Comparison of ENCODE assay signal across 20 mouse cellular contexts in the genomic region with DNA sequence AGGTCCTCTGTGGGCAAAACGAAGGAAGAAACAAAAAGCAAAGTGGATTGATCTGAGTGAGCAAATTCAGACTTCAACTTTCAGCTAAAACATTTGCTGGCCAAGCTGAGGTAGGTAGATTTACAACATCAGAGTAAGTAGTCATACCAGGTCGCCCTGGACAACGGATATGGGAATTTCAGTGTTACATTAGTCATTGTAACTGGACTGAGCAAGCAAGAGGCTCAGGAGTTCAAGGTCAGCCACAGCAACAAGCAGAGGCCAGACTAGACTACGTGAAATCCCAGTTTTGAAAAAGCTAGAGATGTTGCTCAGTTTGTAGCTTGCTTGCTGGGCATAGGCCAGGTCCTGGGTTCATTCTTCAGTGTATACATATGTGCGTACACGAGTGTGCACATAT.
"Had no signal": no experiment of that assay in that cellular context is flagged by ENCODE, and none has a peak within 500 bp of the region (broad histone marks: within the 10 kb centered on the region; RNA-seq: fewer than 3 reads in every experiment).

No protein-coding gene starts in this region.

- ATAC-seq: liver, embryonic 12.5 days; midbrain, embryonic 15.5 days had no signal

- DNase-seq: kidney, adult 9 months; kidney, postnatal 14 days; kidney, postnatal 4 days; left cerebral cortex, postnatal 4 days; lung, adult 2 months; lung, postnatal 14 days; lung, postnatal 4 days; retina, postnatal 1 day; right cerebral cortex, postnatal 25 days; spleen, adult 18-20 months; thymus, adult 18-20 months; thymus, postnatal 14 days; thymus, postnatal 4 days had no signal

- H3K36me3 ChIP-seq: limb, embryonic 12.5 days; limb, embryonic 15.5 days; liver, embryonic 12.5 days; liver, embryonic 15.5 days; midbrain, embryonic 15.5 days; neural tube, embryonic 12.5 days had no signal

- H3K4me1 ChIP-seq: limb, embryonic 15.5 days; midbrain, embryonic 15.5 days; neural tube, embryonic 12.5 days had no signal

- H3K4me3 ChIP-seq: limb, embryonic 12.5 days; limb, embryonic 15.5 days; liver, embryonic 12.5 days; liver, embryonic 15.5 days; midbrain, embryonic 15.5 days; neural tube, embryonic 12.5 days had no signal

- H3K9me3 ChIP-seq: limb, embryonic 12.5 days; limb, embryonic 15.5 days; liver, embryonic 12.5 days; liver, embryonic 15.5 days; midbrain, embryonic 15.5 days; neural tube, embryonic 12.5 days had no signal

- H3K4me2 ChIP-seq: limb, embryonic 12.5 days; limb, embryonic 15.5 days; liver, embryonic 12.5 days; liver, embryonic 15.5 days; midbrain, embryonic 11.5 days; midbrain, embryonic 15.5 days; neural tube, embryonic 12.5 days had no signal

- H3K9ac ChIP-seq: limb, embryonic 12.5 days; limb, embryonic 15.5 days; liver, embryonic 12.5 days; liver, embryonic 15.5 days; midbrain, embryonic 15.5 days; neural tube, embryonic 12.5 days had no signal

- H3K27me3 ChIP-seq: limb, embryonic 12.5 days; limb, embryonic 15.5 days; liver, embryonic 12.5 days; liver, embryonic 15.5 days; midbrain, embryonic 15.5 days; neural tube, embryonic 12.5 days had no signal

- H3K27ac ChIP-seq: limb, embryonic 12.5 days; limb, embryonic 15.5 days; liver, embryonic 12.5 days; liver, embryonic 15.5 days; midbrain, embryonic 15.5 days; neural tube, embryonic 12.5 days had no signal
